Mouse (Mus musculus) CH12.LX (cell line): ENCODE results near the gene 4930590J08Rik. TPM values are rescaled to one million over a fixed set of nuclear protein-coding genes. Genes with fewer than 3 reads are reported as not detected.
"Not testable (repeated sequence)": the region's sequence is repeated elsewhere in the genome, so short reads cannot be mapped to it uniquely, and the experiment has no call there.

Source experiments
- DNase-seq: peaks from one replicate; pipeline ENCODE4 v3.0.0-alpha.2; 2013; ENCODE audit errors: extremely low read depth
- H3K27ac ChIP-seq: 2 replicates; pipeline ENCODE4 v1.5.1; 2012; ENCODE audit warnings: low read depth, mild to moderate bottlenecking, control low read depth, moderate library complexity; ENCODE audit not compliant: insufficient read depth
- H3K27me3 ChIP-seq: replicated peaks from 2 replicates; pipeline ENCODE3; 2012; ENCODE audit warnings: inconsistent platforms
- H3K36me3 ChIP-seq, 2 experiments: replicated peaks in 1 of 2; 2 replicates each; pipeline versions ENCODE3 to v1.6.1; 2012; ENCODE audit warnings: inconsistent platforms in 1 of 2, low read length in 1 of 2, mild to moderate bottlenecking in 1 of 2, mixed read lengths in 1 of 2, moderate library complexity in 1 of 2; ENCODE audit not compliant: control insufficient read depth in 1 of 2, insufficient read depth in 1 of 2
- H3K4me1 ChIP-seq, 2 experiments: 2 replicates each; pipeline ENCODE4 v1.6.1; 2012; ENCODE audit warnings: inconsistent platforms in 1 of 2, moderate library complexity in 1 of 2; ENCODE audit not compliant: insufficient read depth in 2 of 2, control insufficient read depth in 1 of 2
- H3K4me2 ChIP-seq: 2 replicates; pipeline ENCODE4 v1.6.1; 2012; ENCODE audit warnings: low read depth, mild to moderate bottlenecking, control low read depth; ENCODE audit not compliant: poor library complexity, insufficient read depth, severe bottlenecking
- H3K4me3 ChIP-seq, 3 experiments: fragments of 150-350 bp in 1 of 3; sonication (generic) in 1 of 3; replicated peaks in 1 of 3; 2 replicates each; pipeline versions ENCODE3 to v1.5.1; 2011 to 2012; ENCODE audit warnings: low read depth in 2 of 3, low read length in 2 of 3, mild to moderate bottlenecking in 2 of 3, moderate library complexity in 2 of 3, control low read depth in 1 of 3, improper control_type of control experiment in 1 of 3, inconsistent platforms in 1 of 3, mixed read lengths in 1 of 3; ENCODE audit not compliant: poor library complexity in 1 of 3
- H3K79me2 ChIP-seq: replicated peaks from 2 replicates; pipeline ENCODE4 v1.6.1; 2012; ENCODE audit warnings: mild to moderate bottlenecking, moderate library complexity; ENCODE audit not compliant: control insufficient read depth, poor library complexity, insufficient read depth, severe bottlenecking; ENCODE audit errors: extremely low read depth
- H3K9ac ChIP-seq: 2 replicates; pipeline ENCODE4 v1.6.1; 2012; ENCODE audit warnings: low read depth, mild to moderate bottlenecking, control low read depth, moderate library complexity; ENCODE audit not compliant: insufficient read depth
- H3K9me3 ChIP-seq: replicated peaks from 2 replicates; pipeline ENCODE3; 2012; ENCODE audit warnings: low read length, inconsistent platforms, mixed read lengths
- BHLHE40 ChIP-seq: IDR thresholded peaks from 2 replicates; pipeline ENCODE4 v1.6.1; 2011; ENCODE audit warnings: mild to moderate bottlenecking, low read depth, low read length, improper control_type of control experiment
- CHD1 ChIP-seq: IDR thresholded peaks from 2 replicates; pipeline ENCODE4 v1.6.1; 2012; ENCODE audit warnings: low read depth, low read length, improper control_type of control experiment, inconsistent platforms
- CHD2 ChIP-seq: IDR thresholded peaks from 2 replicates; pipeline ENCODE4 v1.6.1; 2011; ENCODE audit warnings: low read length, improper control_type of control experiment
- CTCF ChIP-seq, 2 experiments: IDR thresholded peaks in 1 of 2; conservative IDR thresholded peaks in 1 of 2; 2 replicates each; pipeline ENCODE4 v1.5.1; 2011 to 2012; ENCODE audit warnings: low read depth in 2 of 2, low read length in 2 of 2, improper control_type of control experiment in 1 of 2, inconsistent platforms in 1 of 2, mild to moderate bottlenecking in 1 of 2, moderate library complexity in 1 of 2
- E2F4 ChIP-seq: IDR thresholded peaks from 2 replicates; pipeline ENCODE4 v1.6.1; 2011; ENCODE audit warnings: low read depth, low read length, improper control_type of control experiment; ENCODE audit not compliant: insufficient replicate concordance
- ELF1 ChIP-seq: IDR thresholded peaks from 2 replicates; pipeline ENCODE4 v1.6.1; 2014; ENCODE audit warnings: low read depth, mild to moderate bottlenecking, inconsistent platforms, low read length, improper control_type of control experiment
- EP300 ChIP-seq: IDR thresholded peaks from 2 replicates; pipeline ENCODE4 v1.6.1; 2011; ENCODE audit warnings: low read length, improper control_type of control experiment
- ETS1 ChIP-seq: conservative IDR thresholded peaks from 2 replicates; pipeline ENCODE4 v1.6.1; 2012; ENCODE audit warnings: low read depth, mild to moderate bottlenecking, inconsistent platforms, low read length, improper control_type of control experiment, moderate library complexity
- GABPA ChIP-seq: IDR thresholded peaks from 2 replicates; pipeline ENCODE4 v1.6.1; 2012; ENCODE audit warnings: low read depth, low read length, improper control_type of control experiment, inconsistent platforms; ENCODE audit not compliant: insufficient replicate concordance
- HCFC1 ChIP-seq: IDR thresholded peaks from 2 replicates; pipeline ENCODE4 v1.6.1; 2012; ENCODE audit warnings: low read depth, mild to moderate bottlenecking, inconsistent platforms, low read length, improper control_type of control experiment
- IRF4 ChIP-seq: IDR thresholded peaks from 2 replicates; pipeline ENCODE4 v1.6.1; 2014; ENCODE audit warnings: low read depth, mild to moderate bottlenecking, inconsistent platforms, low read length, improper control_type of control experiment
- JUN ChIP-seq: IDR thresholded peaks from 2 replicates; pipeline ENCODE4 v1.6.1; 2011; ENCODE audit warnings: low read depth, mild to moderate bottlenecking, low read length, improper control_type of control experiment, moderate library complexity; ENCODE audit not compliant: insufficient read depth
- KAT2A ChIP-seq: IDR thresholded peaks from 2 replicates; pipeline ENCODE4 v1.6.1; 2012; ENCODE audit warnings: low read length, improper control_type of control experiment, inconsistent platforms; ENCODE audit not compliant: insufficient replicate concordance
- MAX ChIP-seq: IDR thresholded peaks from 2 replicates; pipeline ENCODE4 v1.6.1; 2011; ENCODE audit warnings: low read length, improper control_type of control experiment
- MAZ ChIP-seq: IDR thresholded peaks from 2 replicates; pipeline ENCODE4 v1.6.1; 2012; ENCODE audit warnings: low read depth, mild to moderate bottlenecking, inconsistent platforms, low read length, improper control_type of control experiment, moderate library complexity
- MEF2A ChIP-seq: IDR thresholded peaks from 2 replicates; pipeline ENCODE4 v1.6.1; 2014; ENCODE audit warnings: low read depth, mild to moderate bottlenecking, inconsistent platforms, low read length, improper control_type of control experiment, borderline replicate concordance
- NELFE ChIP-seq: IDR thresholded peaks from 2 replicates; pipeline ENCODE4 v1.6.1; 2011; ENCODE audit warnings: low read depth, low read length, improper control_type of control experiment
- PAX5 ChIP-seq: IDR thresholded peaks from 2 replicates; pipeline ENCODE4 v1.6.1; 2012; ENCODE audit warnings: low read length, inconsistent platforms, mixed read lengths
- POLR2AphosphoS2 ChIP-seq: IDR thresholded peaks from 2 replicates; pipeline ENCODE4 v1.6.1; 2011; ENCODE audit warnings: low read depth, low read length, improper control_type of control experiment
- RAD21 ChIP-seq: IDR thresholded peaks from 2 replicates; pipeline ENCODE4 v1.6.1; 2011; ENCODE audit warnings: low read depth, mild to moderate bottlenecking, low read length, improper control_type of control experiment, moderate library complexity
- SIN3A ChIP-seq: IDR thresholded peaks from 2 replicates; pipeline ENCODE4 v1.6.1; 2012; ENCODE audit warnings: low read length, improper control_type of control experiment, inconsistent platforms
- TBP ChIP-seq: conservative IDR thresholded peaks from 2 replicates; pipeline ENCODE4 v1.6.1; 2011; ENCODE audit warnings: low read depth, low read length, improper control_type of control experiment
- TCF12 ChIP-seq: IDR thresholded peaks from 2 replicates; pipeline ENCODE4 v1.6.1; 2014; ENCODE audit warnings: low read depth, mild to moderate bottlenecking, inconsistent platforms, low read length, improper control_type of control experiment
- UBTF ChIP-seq: IDR thresholded peaks from 2 replicates; pipeline ENCODE4 v1.6.1; 2012; ENCODE audit warnings: low read depth, mild to moderate bottlenecking, inconsistent platforms, low read length, improper control_type of control experiment, moderate library complexity
- USF1 ChIP-seq: IDR thresholded peaks from 2 replicates; pipeline ENCODE4 v1.6.1; 2014; ENCODE audit warnings: low read depth, mild to moderate bottlenecking, inconsistent platforms, low read length, improper control_type of control experiment
- USF2 ChIP-seq: conservative IDR thresholded peaks from 2 replicates; pipeline ENCODE4 v1.6.1; 2011; ENCODE audit warnings: low read depth, low read length, improper control_type of control experiment
- ZC3H11A ChIP-seq: IDR thresholded peaks from 2 replicates; pipeline ENCODE4 v1.6.1; 2012; ENCODE audit warnings: low read depth, mild to moderate bottlenecking, inconsistent platforms, low read length, improper control_type of control experiment
- ZMIZ1 ChIP-seq: IDR thresholded peaks from 2 replicates; pipeline ENCODE4 v1.6.1; 2012; ENCODE audit warnings: low read depth, mild to moderate bottlenecking, inconsistent platforms, low read length, improper control_type of control experiment
- ZNF384 ChIP-seq: IDR thresholded peaks from 2 replicates; pipeline ENCODE4 v1.6.1; 2012; ENCODE audit warnings: low read depth, low read length, improper control_type of control experiment, inconsistent platforms
- dilution Hi-C: fragments of 300-500 bp; cut with MboI; formaldehyde crosslinking; loops from 2 replicates; pipeline ENCODE4 v1.14.3; 2020; ENCODE audit warnings: low sequenced_read_pairs; ENCODE audit not compliant: extremely low pct_unique_long_range_greater_than_20kb, extremely low pct_ligation_motif_present
- in situ Hi-C: fragments of 300-500 bp; cut with MboI; formaldehyde crosslinking; loops from 3 replicates; pipeline ENCODE4 v1.14.3; 2019; ENCODE audit warnings: low sequenced_read_pairs, low pct_ligation_motif_present, low pct_unique_long_range_greater_than_20kb, mixed read lengths
- polyA plus RNA-seq: library from polyadenylated mRNA; unstranded; fragments of >175 nt; gene quantifications from 2 replicates; pipeline ENCODE4 v1.2.1, GENCODE M21; 2012; ENCODE audit warnings: low read depth; ENCODE audit not compliant: insufficient read length
- total RNA-seq, 2 experiments: library from RNA; depleted of rRNA; stranded (reverse); fragments of 300-350 nt in 1 of 2; fragments of >200 nt in 1 of 2; gene quantifications; 2 replicates each; pipeline ENCODE4 v1.2.3; 2012 to 2014

The 4930590J08Rik gene
- total RNA-seq (2012; rRNA removed) (0.34 and 0.42 TPM in 2 replicates), total RNA-seq (2014; rRNA removed) (0.30 TPM in 2 replicates), polyA plus RNA-seq (0.68 and 0.69 TPM in 2 replicates)

DNA sequence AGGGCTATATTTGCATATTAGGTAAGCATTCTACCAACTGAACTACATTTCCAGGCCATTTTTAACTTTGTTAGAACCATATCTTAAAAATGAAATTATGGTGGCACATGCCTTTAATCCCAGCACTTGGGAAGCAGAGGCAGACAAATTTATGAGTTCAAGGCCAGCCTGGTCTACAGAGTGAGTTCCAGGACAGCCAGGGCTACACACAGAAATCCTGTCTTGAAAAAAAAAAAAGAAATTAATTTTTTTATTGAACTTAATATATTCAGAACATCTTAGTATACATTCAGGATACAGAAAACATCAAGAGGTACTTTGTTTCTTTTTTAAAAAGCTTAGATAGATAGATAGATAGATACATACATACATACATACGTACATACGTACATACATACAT lies at the start of gene 4930590J08Rik:
Gene 4930590J08Rik (plus strand): TSS at position 301 of the 400 bp plus-strand sequence.
- in situ Hi-C loops: loop anchor here (10.0 kb wide), 1 partner anchor 162 kb away; no protein-coding TSS in a partner anchor
- H3K4me1 ChIP-seq, H3K79me2 ChIP-seq, dilution Hi-C loops, H3K27ac ChIP-seq, H3K27me3 ChIP-seq, H3K9ac ChIP-seq, H3K4me3 ChIP-seq, H3K4me2 ChIP-seq, DNase-seq, H3K9me3 ChIP-seq: not testable (repeated sequence)
- peaks cover 38 to 62% of the 10 kb centered on the region in 2 experiments for H3K36me3 ChIP-seq

DNA sequence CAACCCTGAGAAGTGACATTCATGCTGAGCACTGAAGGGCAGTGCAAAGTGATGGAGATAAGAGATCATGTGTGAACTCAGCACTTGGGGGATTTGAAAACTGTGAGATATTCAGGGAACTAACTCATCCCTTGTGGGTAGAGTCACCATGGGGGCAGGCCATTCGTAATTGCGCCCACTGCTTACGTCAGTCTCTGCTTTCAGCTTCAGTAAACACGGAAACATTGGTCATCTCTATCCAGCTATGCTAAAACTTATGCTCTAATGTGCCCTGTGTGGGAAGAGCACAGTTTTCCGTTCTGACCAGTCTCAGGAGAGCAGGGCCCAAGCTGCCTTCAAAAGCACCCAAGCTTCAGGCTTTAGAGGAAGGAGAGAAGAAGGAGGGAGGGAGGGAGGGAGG lies 44.3 kb upstream of the 4930590J08Rik start:
- Histone ChIP-seq H3K36me3 (no peaks in the 10 kb centered on the region), H3K9me3 (peaks cover 2% of the 10 kb centered on the region), H3K9ac (peak overlapping the region; percentile 49), H3K4me1 (peaks cover 10 to 19% of the 10 kb centered on the region in 2 experiments), H3K27ac (no peak overlapping the region), H3K27me3 (peaks cover 69% of the 10 kb centered on the region), H3K4me2 (peak overlapping the region; percentile 90), H3K4me3 (peak overlapping the region in 1 of 3 experiments; percentile 26), H3K79me2 (no peaks in the 10 kb centered on the region)
- dilution Hi-C loops (no loop called here), in situ Hi-C loops (loop anchor here (10.0 kb wide), 1 partner anchor 74 kb away; no protein-coding TSS in a partner anchor)
- peak; percentile 66 for DNase-seq
- TF ChIP-seq E2F4: no peak
- TF ChIP-seq IRF4: peak; percentile 56; the same call in 1 of the 2 replicates
- TF ChIP-seq CHD1: no peak
- TF ChIP-seq EP300: no peak; the same call in 1 of the 2 replicates
- no peak for TF ChIP-seq MAX
- no peak for TF ChIP-seq JUN
- peak; percentile 42; the same call in 1 of the 2 replicates for TF ChIP-seq TBP
- TF ChIP-seq PAX5: no peak
- TF ChIP-seq CHD2: no peak
- no peak for TF ChIP-seq CTCF (conservative IDR thresholded peaks at IDR 0.05 in 1 of 2, IDR thresholded peaks at IDR 0.05 in 1 of 2; ENCODE audit: low read depth in 2 of 2, low read length in 2 of 2)
- peak; percentile 82 for TF ChIP-seq ETS1
- no peak for TF ChIP-seq UBTF
- TF ChIP-seq USF1: no peak
- no peak for TF ChIP-seq HCFC1
- 0 out of 2 replicates have a peak, but pooled peaks have one; percentile 41 for TF ChIP-seq MAZ
- TF ChIP-seq SIN3A: no peak
- TF ChIP-seq ZMIZ1: no peak
- 0 out of 2 replicates have a peak, but pooled peaks have one; percentile 48 for TF ChIP-seq ELF1
- TF ChIP-seq ZNF384: no peak
- no peak for TF ChIP-seq RAD21
- TF ChIP-seq USF2: no peak
- TF ChIP-seq POLR2AphosphoS2: no peak
- peak; percentile 39; the same call in 1 of the 2 replicates for TF ChIP-seq TCF12
- TF ChIP-seq GABPA: no peak
- peak; percentile 77; the same call in 1 of the 2 replicates for TF ChIP-seq MEF2A
- TF ChIP-seq KAT2A: no peak
- TF ChIP-seq BHLHE40: peak; percentile 31; the same call in 1 of the 2 replicates
- no peak for TF ChIP-seq ZC3H11A
- TF ChIP-seq NELFE: no peak
